Mouse (Mus musculus) stomach, embryonic 15.5 days (tissue): ENCODE measurements around the gene Tspan32. TPM values are rescaled to one million over a fixed set of nuclear protein-coding genes. Genes with fewer than 3 reads are reported as not detected.

Source experiments
- ATAC-seq: fragments of 200-750 bp; cut with Nextera tagmentation; 2 replicates; pipeline ENCODE4 v1.8.0; 2017; ENCODE audit warnings: low read depth, moderate number of reproducible peaks, moderate TSS enrichment; ENCODE audit not compliant: insufficient read depth, low FRiP score
- H3K27ac ChIP-seq: fragments of 300-500 bp; sonication (generic); 2 replicates; pipeline ENCODE4 v1.5.1; 2015; ENCODE audit warnings: mild to moderate bottlenecking, inconsistent platforms
- H3K27me3 ChIP-seq: fragments of 300-500 bp; sonication (generic); replicated peaks from 2 replicates; pipeline ENCODE4 v1.6.1; 2015; ENCODE audit warnings: inconsistent platforms
- H3K36me3 ChIP-seq: fragments of 300-500 bp; sonication (generic); 2 replicates; pipeline ENCODE4 v1.6.1; 2015; ENCODE audit warnings: inconsistent platforms
- H3K4me1 ChIP-seq: fragments of 300-500 bp; sonication (generic); 2 replicates; pipeline ENCODE4 v1.6.1; 2015; ENCODE audit warnings: inconsistent platforms
- H3K4me2 ChIP-seq: fragments of 300-500 bp; sonication (generic); 2 replicates; pipeline ENCODE4 v1.6.1; 2015; ENCODE audit warnings: mild to moderate bottlenecking, inconsistent platforms
- H3K4me3 ChIP-seq: fragments of 300-500 bp; sonication (generic); replicated peaks from 2 replicates; pipeline ENCODE4 v1.5.1; 2015; ENCODE audit warnings: inconsistent platforms
- H3K9ac ChIP-seq: fragments of 300-500 bp; sonication (generic); 2 replicates; pipeline ENCODE4 v1.6.1; 2015; ENCODE audit warnings: inconsistent platforms
- H3K9me3 ChIP-seq: fragments of 300-500 bp; sonication (generic); 2 replicates; pipeline ENCODE4 v1.6.1; 2016; ENCODE audit warnings: inconsistent platforms
- WGBS: fragments of 180-500 bp; shearing (Covaris S2); methylation state at CpG from one replicate; pipeline ENCODE4 v1.1.7; 2015; 5-methylcytosine and 5-hydroxymethylcytosine counted together
- polyA plus RNA-seq: library from polyadenylated mRNA; unstranded; fragments of >200 nt; fragmentation: Nextera tagmentation; extraction: Ambion mirVana; gene quantifications from 2 replicates; pipeline ENCODE4 v1.2.1, GENCODE M21; 2015

The Tspan32 gene
- polyA plus RNA-seq, result 3.6 and 7.3 TPM in 2 replicates

- H3K27me3 ChIP-seq, result no peaks in the 10 kb centered on the region
- peaks cover 27% of the 10 kb centered on the region for H3K4me1 ChIP-seq
- no peaks in the 10 kb centered on the region for H3K9me3 ChIP-seq
- peak within 1 kb of the TSS; percentile 8; the same call in 1 of the 2 replicates for H3K4me3 ChIP-seq
- H3K36me3 ChIP-seq, result no peaks in the 10 kb centered on the region
- 0 out of 2 replicates have a peak within 1 kb of the TSS, but pooled peaks have one; percentile 19 for H3K4me2 ChIP-seq
- peak within 1 kb of the TSS; percentile 40 for H3K27ac ChIP-seq
- no peak within 1 kb of the TSS for H3K9ac ChIP-seq
- 62% methylated on average over 4 of the region's 4 CpGs for WGBS
- ATAC-seq, result peak; percentile 33; the same call in 1 of the 2 replicates
Observed at GRCm38 (mm10) chr7:143004727-143005343, at the start of gene Tspan32. Gene Tspan32, plus strand, starts transcription at chr7:143005046.

DNA sequence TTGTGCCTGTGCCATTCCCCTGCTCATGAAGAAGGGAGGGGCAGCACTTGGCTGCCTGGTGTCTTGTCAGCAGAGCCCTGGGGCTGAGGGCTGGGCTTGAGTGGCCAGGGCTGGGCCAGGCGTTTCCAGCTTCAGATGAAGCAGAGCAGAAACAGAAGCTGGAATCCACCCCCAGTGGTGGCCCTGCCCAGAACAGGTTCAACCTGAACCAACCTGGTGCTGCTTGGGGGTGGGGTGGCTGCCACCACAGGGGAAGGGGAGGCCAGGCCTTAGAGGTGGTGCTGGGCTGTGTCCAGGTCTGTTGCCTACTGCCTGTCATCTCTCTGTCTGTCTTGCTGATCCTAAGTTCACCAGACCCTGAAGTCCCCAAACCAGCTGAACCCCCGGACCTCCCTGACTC, 48.8 kb upstream of the Tspan32 start:
- 70% methylated on average over 2 of the region's 2 CpGs for WGBS

DNA sequence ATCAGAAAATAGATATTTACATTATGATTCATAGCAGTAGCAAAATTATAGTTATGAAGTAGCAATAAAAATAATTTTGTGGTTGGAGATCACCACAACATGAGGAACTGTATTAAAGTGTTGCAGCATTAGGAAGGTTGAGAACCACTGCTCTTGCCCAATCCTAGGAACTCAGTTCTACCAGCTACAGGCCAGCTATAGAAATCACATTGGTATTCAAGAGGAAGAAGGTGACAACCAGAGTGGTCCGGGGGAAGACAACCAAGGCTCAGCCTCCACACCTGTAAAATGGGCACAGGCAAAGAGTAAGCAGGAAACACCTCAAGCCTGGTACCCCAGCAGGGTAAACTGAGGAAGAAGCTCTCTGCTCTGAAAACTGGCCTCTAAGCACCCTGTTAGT, 46.0 kb upstream of the Tspan32 start:
- H3K9me3 ChIP-seq, result no peaks in the 10 kb centered on the region
- ATAC-seq, result no peak
- H3K36me3 ChIP-seq, result no peaks in the 10 kb centered on the region
- no peak overlapping the region for H3K4me2 ChIP-seq
- H3K9ac ChIP-seq, result no peak overlapping the region
- no peaks in the 10 kb centered on the region for H3K27me3 ChIP-seq
- H3K27ac ChIP-seq, result no peak overlapping the region
- no peak overlapping the region for H3K4me3 ChIP-seq
- no peaks in the 10 kb centered on the region for H3K4me1 ChIP-seq
- 88% methylated on average over 1 of the region's 1 CpGs for WGBS

More for the DNA sequence above, 48.8 kb upstream of the Tspan32 start:
- Histone ChIP-seq H3K27me3 (no peaks in the 10 kb centered on the region), H3K4me2 (no peak overlapping the region), H3K4me1 (no peaks in the 10 kb centered on the region), H3K4me3 (no peak overlapping the region), H3K9me3 (no peaks in the 10 kb centered on the region), H3K9ac (no peak overlapping the region), H3K27ac (no peak overlapping the region), H3K36me3 (no peaks in the 10 kb centered on the region)
- peak; percentile 43; the same call in 1 of the 2 replicates for ATAC-seq

DNA sequence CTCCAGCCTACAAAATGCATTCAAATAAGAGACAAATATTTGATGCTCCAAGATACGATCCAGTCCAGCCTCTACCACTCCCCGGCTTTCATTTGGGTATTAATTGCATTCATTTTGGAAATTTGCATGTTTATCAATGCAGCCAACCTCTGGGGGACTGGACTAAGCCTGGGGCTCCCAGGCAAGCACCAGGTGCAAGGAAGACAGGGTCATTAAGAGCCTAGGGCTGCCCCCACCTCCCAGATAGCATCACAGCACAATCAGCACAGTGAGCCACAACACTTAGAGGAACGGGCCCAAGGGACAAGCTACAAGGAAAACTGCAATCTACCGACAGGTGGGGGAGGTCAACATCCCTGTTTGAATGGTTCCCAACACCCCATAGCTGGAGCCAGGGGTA, 45.1 kb upstream of the Tspan32 start:
- H3K27ac ChIP-seq, result no peak overlapping the region
- 79% methylated on average over 4 of the region's 4 CpGs for WGBS
- H3K27me3 ChIP-seq, result no peaks in the 10 kb centered on the region; the same call in 1 of the 2 replicates
- H3K9me3 ChIP-seq, result no peaks in the 10 kb centered on the region
- ATAC-seq, result no peak
- H3K4me3 ChIP-seq, result no peak overlapping the region
- H3K36me3 ChIP-seq, result no peaks in the 10 kb centered on the region
- H3K4me2 ChIP-seq, result no peak overlapping the region
- no peak overlapping the region for H3K9ac ChIP-seq
- no peaks in the 10 kb centered on the region for H3K4me1 ChIP-seq

- WGBS, result under 1% methylated on average over 31 of the region's 36 CpGs
Observed at GRCm38 (mm10) chr7:142967414-142967883, 37.4 kb upstream of the Tspan32 start.

DNA sequence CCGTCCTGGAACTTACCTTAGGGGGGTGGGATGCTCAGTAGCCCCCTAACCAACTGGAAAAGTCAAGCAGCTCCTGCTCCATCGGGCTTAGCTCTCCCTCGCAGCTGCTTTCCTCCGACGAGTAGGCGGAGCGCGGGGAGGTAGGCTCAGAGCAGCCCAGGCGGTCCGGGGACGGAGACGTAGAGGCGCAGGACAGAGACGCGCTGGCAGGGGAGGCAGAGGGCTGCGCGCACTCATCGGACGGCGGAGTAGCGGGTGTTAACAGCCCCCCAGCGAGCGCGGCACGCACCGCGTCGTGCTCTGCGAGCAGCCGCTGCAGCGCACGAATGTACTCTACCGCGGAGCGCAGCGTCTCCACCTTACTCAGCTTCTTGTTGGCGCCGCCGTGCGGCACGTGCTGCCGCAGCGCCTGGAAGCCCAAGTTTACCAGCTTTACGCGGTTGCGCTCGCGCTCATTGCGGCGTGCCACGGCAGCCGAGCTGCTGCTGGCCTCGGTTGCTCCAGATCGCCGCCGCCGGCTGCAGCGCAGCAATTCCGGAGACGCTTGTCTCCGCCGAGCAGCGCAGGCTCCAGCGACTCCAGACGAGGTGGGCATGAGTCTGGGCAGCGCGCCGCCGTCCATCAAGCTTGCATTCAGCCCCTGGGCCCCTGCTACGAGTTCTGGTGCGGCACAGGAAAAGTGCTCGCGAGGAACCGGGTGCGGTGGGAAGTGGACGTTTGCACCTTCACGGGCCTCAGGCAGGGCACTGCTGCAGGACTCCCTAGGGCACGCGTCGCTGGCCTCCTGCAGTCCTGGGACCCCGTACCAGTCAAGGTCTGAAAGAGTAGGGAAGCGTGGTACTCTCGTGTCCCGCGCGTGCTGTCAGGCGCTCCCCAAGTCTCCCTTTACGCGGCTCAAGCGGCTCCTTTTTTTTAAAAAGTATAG, 36.7 kb upstream of the Tspan32 start:
- H3K27ac ChIP-seq, result peak overlapping the region; percentile 76
- H3K9me3 ChIP-seq, result no peaks in the 10 kb centered on the region
- ATAC-seq, result peak; percentile 32; the same call in 1 of the 2 replicates
- no peaks in the 10 kb centered on the region for H3K36me3 ChIP-seq
- WGBS, result under 1% methylated on average over 89 of the region's 90 CpGs
- H3K4me1 ChIP-seq, result peaks cover 20% of the 10 kb centered on the region
- H3K27me3 ChIP-seq, result peaks cover 58% of the 10 kb centered on the region
- peak overlapping the region; percentile 29; the same call in 1 of the 2 replicates for H3K9ac ChIP-seq
- H3K4me2 ChIP-seq, result peak overlapping the region; percentile 100
- H3K4me3 ChIP-seq, result peak overlapping the region; percentile 48

More at GRCm38 (mm10) chr7:142967414-142967883, 37.4 kb upstream of the Tspan32 start:
- ATAC-seq, result peak; percentile 80
- H3K27ac ChIP-seq, result peak overlapping the region; percentile 76
- peak overlapping the region; percentile 48 for H3K4me3 ChIP-seq
- no peaks in the 10 kb centered on the region for H3K36me3 ChIP-seq
- peaks cover 58% of the 10 kb centered on the region for H3K27me3 ChIP-seq
- no peaks in the 10 kb centered on the region for H3K9me3 ChIP-seq
- H3K4me1 ChIP-seq, result peaks cover 20% of the 10 kb centered on the region
- peak overlapping the region; percentile 100 for H3K4me2 ChIP-seq
- H3K9ac ChIP-seq, result 0 out of 2 replicates have a peak overlapping the region, but pooled peaks have one; percentile 29

- Histone ChIP-seq H3K9ac (peak within 1 kb of the TSS; percentile 29; the same call in 1 of the 2 replicates), H3K4me3 (peak within 1 kb of the TSS; percentile 48)
- 0 out of 2 replicates have a peak, but pooled peaks have one; percentile 8 for ATAC-seq
Observed at GRCm38 (mm10) chr7:142968809-142969511, 35.9 kb upstream of the Tspan32 start, which contains the start of gene Ascl2. Gene Ascl2, minus strand, starts transcription at chr7:142969264.

GRCm38 (mm10) chr7:142981908-142982307, 22.9 kb upstream of the Tspan32 start:
- no peaks in the 10 kb centered on the region for H3K36me3 ChIP-seq
- no peak overlapping the region for H3K4me2 ChIP-seq
- H3K9ac ChIP-seq, result no peak overlapping the region
- H3K27ac ChIP-seq, result no peak overlapping the region
- H3K9me3 ChIP-seq, result no peaks in the 10 kb centered on the region
- no peak overlapping the region for H3K4me3 ChIP-seq
- no peak for ATAC-seq
- 62% methylated on average over 4 of the region's 4 CpGs for WGBS
- H3K27me3 ChIP-seq, result no peaks in the 10 kb centered on the region
- H3K4me1 ChIP-seq, result no peaks in the 10 kb centered on the region

More at GRCm38 (mm10) chr7:142968809-142969511, 35.9 kb upstream of the Tspan32 start, which contains the start of gene Ascl2:
- WGBS, result under 1% methylated on average over 51 of the region's 51 CpGs
- H3K4me2 ChIP-seq, result peak within 1 kb of the TSS; percentile 100
- H3K27ac ChIP-seq, result peak within 1 kb of the TSS; percentile 76
- no peaks in the 10 kb centered on the region for H3K36me3 ChIP-seq
- peaks cover 20% of the 10 kb centered on the region for H3K4me1 ChIP-seq
- peaks cover 58% of the 10 kb centered on the region for H3K27me3 ChIP-seq
- no peaks in the 10 kb centered on the region for H3K9me3 ChIP-seq

DNA sequence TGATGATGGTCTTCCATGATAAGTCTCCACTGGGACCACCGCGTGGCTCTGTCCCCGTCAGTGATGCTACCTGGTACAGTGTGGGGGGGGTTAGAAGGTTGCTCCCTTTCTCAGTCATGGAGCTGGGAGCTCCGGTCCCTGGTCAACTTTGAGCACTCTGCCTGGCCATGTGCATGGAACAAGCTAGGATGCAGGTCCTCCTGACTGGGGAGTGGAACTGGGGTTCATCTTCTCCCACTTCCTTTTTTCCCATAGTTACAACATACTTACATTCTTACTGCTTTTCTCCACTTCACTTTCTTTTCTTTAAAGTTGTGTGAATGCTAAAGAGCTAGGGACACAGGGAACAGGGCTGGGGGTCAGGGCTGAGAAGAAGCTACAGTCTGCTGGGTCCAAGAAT, 19.7 kb upstream of the Tspan32 start:
- WGBS, result 94% methylated on average over 4 of the region's 4 CpGs

GRCm38 (mm10) chr7:142987718-142988117, 17.1 kb upstream of the Tspan32 start:
- 67% methylated on average over 3 of the region's 3 CpGs for WGBS
- H3K4me1 ChIP-seq, result no peaks in the 10 kb centered on the region
- H3K36me3 ChIP-seq, result no peaks in the 10 kb centered on the region
- no peak overlapping the region for H3K9ac ChIP-seq
- no peaks in the 10 kb centered on the region for H3K27me3 ChIP-seq
- no peak overlapping the region for H3K4me2 ChIP-seq
- H3K4me3 ChIP-seq, result no peak overlapping the region
- H3K27ac ChIP-seq, result no peak overlapping the region
- peak; percentile 65; the same call in 1 of the 2 replicates for ATAC-seq
- no peaks in the 10 kb centered on the region for H3K9me3 ChIP-seq

More for the DNA sequence above, 19.7 kb upstream of the Tspan32 start:
- no peak overlapping the region for H3K27ac ChIP-seq
- no peak overlapping the region for H3K9ac ChIP-seq
- no peak overlapping the region for H3K4me3 ChIP-seq
- H3K27me3 ChIP-seq, result no peaks in the 10 kb centered on the region
- H3K4me1 ChIP-seq, result no peaks in the 10 kb centered on the region
- H3K4me2 ChIP-seq, result no peak overlapping the region
- no peak for ATAC-seq
- no peaks in the 10 kb centered on the region for H3K9me3 ChIP-seq
- H3K36me3 ChIP-seq, result no peaks in the 10 kb centered on the region

DNA sequence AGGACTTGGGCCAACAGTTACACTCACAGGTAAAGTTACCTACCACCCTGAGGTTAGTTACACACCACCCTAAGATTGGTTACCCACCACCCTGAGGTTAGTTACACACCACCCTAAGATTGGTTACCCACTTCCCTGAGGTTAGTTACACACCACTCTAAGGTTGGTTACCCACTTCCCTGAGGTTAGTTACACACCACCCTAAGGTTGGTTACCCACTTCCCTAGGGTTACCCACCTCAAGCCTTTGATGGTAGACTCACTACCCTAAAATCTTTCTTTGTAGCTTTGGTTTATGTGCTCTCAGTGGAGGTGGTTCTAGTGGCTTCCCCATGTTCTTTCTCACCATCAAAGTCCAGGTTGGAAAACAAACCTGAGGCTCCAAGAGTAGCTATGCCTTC, 9.8 kb upstream of the Tspan32 start:
- Histone ChIP-seq H3K9me3 (no peaks in the 10 kb centered on the region), H3K27ac (no peak overlapping the region), H3K4me3 (no peak overlapping the region), H3K9ac (no peak overlapping the region), H3K4me1 (peaks cover 7% of the 10 kb centered on the region; the same call in 1 of the 2 replicates), H3K27me3 (no peaks in the 10 kb centered on the region), H3K36me3 (no peaks in the 10 kb centered on the region), H3K4me2 (no peak overlapping the region)
- no peak for ATAC-seq
